Mouse (Mus musculus): ENCODE results near the gene Pafah1b1. TPM values are rescaled to one million over a fixed set of nuclear protein-coding genes. Genes with fewer than 3 reads are reported as not detected.
A peak's percentile ranks its signal among the peaks of the same experiment; 100 is the strongest.

Gene Pafah1b1
- 100 to 1,000 TPM; 107 to 135 (median 112) TPM for total RNA-seq (2022)

GRCm38 (mm10) chr11:74724235-74724791, at the start of gene Pafah1b1:
TSS of gene Pafah1b1 (minus strand) at chr11:74724670.
- peak; percentile 87 to 94 for DNase-seq (ENCODE audit: low spot score in 2 of 2)

- DNase-seq (ENCODE audit: low spot score in 2 of 2) = no peak
Observed at GRCm38 (mm10) chr11:74772386-74772785, 47.9 kb upstream of the Pafah1b1 start.

GRCm38 (mm10) chr11:74771650-74772049, 47.2 kb upstream of the Pafah1b1 start:
- no peak for DNase-seq (ENCODE audit: low spot score in 2 of 2)

GRCm38 (mm10) chr11:74771234-74771633, 46.8 kb upstream of the Pafah1b1 start:
- no peak for DNase-seq (ENCODE audit: low spot score in 2 of 2)

GRCm38 (mm10) chr11:74770595-74771207, 46.2 kb upstream of the Pafah1b1 start, which contains the start of gene Mettl16:
TSS of gene Mettl16 (plus strand) at chr11:74770830.
- peak; percentile 85 to 89 for DNase-seq (ENCODE audit: low spot score in 2 of 2)

- DNase-seq (ENCODE audit: low spot score in 2 of 2) = no peak
Observed at GRCm38 (mm10) chr11:74770037-74770436, 45.6 kb upstream of the Pafah1b1 start.

GRCm38 (mm10) chr11:74768045-74768444, 43.6 kb upstream of the Pafah1b1 start:
- no peak for DNase-seq (ENCODE audit: low spot score in 2 of 2)

- DNase-seq (ENCODE audit: low spot score in 2 of 2) = no peak
Observed at GRCm38 (mm10) chr11:74767469-74767868, 43.0 kb upstream of the Pafah1b1 start.

- DNase-seq (ENCODE audit: low spot score in 2 of 2) = no peak
Observed at GRCm38 (mm10) chr11:74763960-74764625, 39.6 kb upstream of the Pafah1b1 start.

- DNase-seq (ENCODE audit: low spot score in 2 of 2) = no peak
Observed at GRCm38 (mm10) chr11:74761011-74761705, 36.7 kb upstream of the Pafah1b1 start.

GRCm38 (mm10) chr11:74756631-74757030, 32.2 kb upstream of the Pafah1b1 start:
- DNase-seq (ENCODE audit: low spot score in 2 of 2) = no peak

GRCm38 (mm10) chr11:74751352-74752066, 27.0 kb upstream of the Pafah1b1 start:
- DNase-seq (ENCODE audit: low spot score in 2 of 2) = no peak

GRCm38 (mm10) chr11:74750662-74751351, 26.3 kb upstream of the Pafah1b1 start:
- no peak for DNase-seq (ENCODE audit: low spot score in 2 of 2)

- DNase-seq (ENCODE audit: low spot score in 2 of 2) = no peak
Observed at GRCm38 (mm10) chr11:74749241-74749640, 24.8 kb upstream of the Pafah1b1 start.

GRCm38 (mm10) chr11:74748022-74748421, 23.6 kb upstream of the Pafah1b1 start:
- no peak for DNase-seq (ENCODE audit: low spot score in 2 of 2)

GRCm38 (mm10) chr11:74737861-74738260, 13.4 kb upstream of the Pafah1b1 start:
- no peak for DNase-seq (ENCODE audit: low spot score in 2 of 2)

GRCm38 (mm10) chr11:74734917-74735316, 10.4 kb upstream of the Pafah1b1 start:
- no peak for DNase-seq (ENCODE audit: low spot score in 2 of 2)

- no peak for DNase-seq (ENCODE audit: low spot score in 2 of 2)
Observed at GRCm38 (mm10) chr11:74725181-74725580, 711 bp upstream of the Pafah1b1 start.

GRCm38 (mm10) chr11:74723357-74724234, 874 bp downstream of the Pafah1b1 start:
- peak; percentile 66 to 69 for DNase-seq (ENCODE audit: low spot score in 2 of 2)

- no peak for DNase-seq (ENCODE audit: low spot score in 2 of 2)
Observed at GRCm38 (mm10) chr11:74721971-74722370, 2.5 kb downstream of the Pafah1b1 start.
